ENCODE assay signal across 17 mouse cellular contexts in genomic region chr10:16922888-16923287, GRCm38 (mm10).
"Had no signal": no experiment of that assay in that cellular context is flagged by ENCODE, and none has a peak within 500 bp of the region (broad histone marks: within the 10 kb centered on the region; RNA-seq: fewer than 3 reads in every experiment).

No protein-coding gene starts in this region.

- DNase-seq: retina, postnatal 1 day; right cerebral cortex, adult 18-20 months; right cerebral cortex, postnatal 14 days; right cerebral cortex, postnatal 25 days; right cerebral cortex, postnatal 4 days; spleen, adult 18-20 months; thymus, adult 18-20 months; thymus, adult 2 months; thymus, postnatal 14 days; thymus, postnatal 25 days; thymus, postnatal 36 days; thymus, postnatal 4 days had no signal

- H3K4me2 ChIP-seq: neural tube, embryonic 12.5 days; neural tube, embryonic 13.5 days; neural tube, embryonic 15.5 days; stomach, embryonic 15.5 days had no signal

- H3K4me1 ChIP-seq: neural tube, embryonic 12.5 days; neural tube, embryonic 13.5 days; neural tube, embryonic 15.5 days; stomach, embryonic 15.5 days had no signal

- H3K27me3 ChIP-seq: neural tube, embryonic 12.5 days; neural tube, embryonic 13.5 days; neural tube, embryonic 15.5 days; stomach, embryonic 15.5 days had no signal

- H3K4me3 ChIP-seq: neural tube, embryonic 12.5 days; neural tube, embryonic 13.5 days; neural tube, embryonic 15.5 days; stomach, embryonic 15.5 days had no signal

- H3K9me3 ChIP-seq: neural tube, embryonic 12.5 days; neural tube, embryonic 13.5 days; neural tube, embryonic 15.5 days; stomach, embryonic 15.5 days had no signal

- H3K27ac ChIP-seq: neural tube, embryonic 12.5 days; neural tube, embryonic 13.5 days; neural tube, embryonic 15.5 days; stomach, embryonic 15.5 days; stomach, postnatal 0 days had no signal

- H3K36me3 ChIP-seq: neural tube, embryonic 12.5 days; neural tube, embryonic 13.5 days; neural tube, embryonic 15.5 days; stomach, embryonic 15.5 days had no signal

- H3K9ac ChIP-seq: neural tube, embryonic 12.5 days; neural tube, embryonic 13.5 days; neural tube, embryonic 15.5 days; stomach, embryonic 15.5 days had no signal
